Mouse (Mus musculus): Measurements from ENCODE around the gene Zfp956.

Zfp956 gene

GRCm38 (mm10) chr6:47968166-47968565, 15.0 kb downstream of the Zfp956 start:
- peak; percentile 12 for DNase-seq (ENCODE audit: low read depth, low spot score)

GRCm38 (mm10) chr6:47974599-47974998, 21.4 kb downstream of the Zfp956 start:
- peak; percentile 43 for DNase-seq (ENCODE audit: low read depth, low spot score)

- DNase-seq (ENCODE audit: low read depth, low spot score): peak; percentile 98
Observed at GRCm38 (mm10) chr6:47978897-47979368, 25.7 kb downstream of the Zfp956 start.

- no peak for DNase-seq (ENCODE audit: low read depth, low spot score)
Observed at GRCm38 (mm10) chr6:47983936-47984335, 30.7 kb downstream of the Zfp956 start.

- no peak for DNase-seq (ENCODE audit: low read depth, low spot score)
Observed at GRCm38 (mm10) chr6:47995661-47996060, 42.5 kb downstream of the Zfp956 start.

- no peak for DNase-seq (ENCODE audit: low read depth, low spot score)
Observed at GRCm38 (mm10) chr6:48010727-48011126, 57.5 kb downstream of the Zfp956 start.
